Mouse (Mus musculus) ES-E14 (cell line): ENCODE results near the gene Il4i1. TPM values are rescaled to one million over a fixed set of nuclear protein-coding genes. Genes with fewer than 3 reads are reported as not detected.

ENCODE experiments used
- DNase-seq: peaks from one replicate; pipeline ENCODE4 v3.0.0-alpha.2; 2013; ENCODE audit warnings: low read depth, low spot score
- H3K27ac ChIP-seq: 2 replicates; pipeline ENCODE4 v1.5.1; 2012; ENCODE audit warnings: low read depth, mild to moderate bottlenecking, low read length, moderate library complexity, mixed read lengths; ENCODE audit not compliant: poor library complexity, insufficient read depth, severe bottlenecking
- H3K36me3 ChIP-seq: 2 replicates; pipeline ENCODE4 v1.6.1; 2012; ENCODE audit warnings: mild to moderate bottlenecking, low read length, moderate library complexity, mixed read lengths; ENCODE audit not compliant: control insufficient read depth, poor library complexity, insufficient read depth, severe bottlenecking
- H3K4me1 ChIP-seq, 2 experiments: fragments of 150-350 bp in 1 of 2; sonication (generic) in 1 of 2; 2 replicates each; pipeline ENCODE4 v1.6.1; 2012; ENCODE audit warnings: low read length in 2 of 2, mild to moderate bottlenecking in 1 of 2, mixed read lengths in 1 of 2; ENCODE audit not compliant: control insufficient read depth in 2 of 2, insufficient read depth in 2 of 2, poor library complexity in 1 of 2
- H3K4me3 ChIP-seq, 2 experiments: fragments of 150-350 bp in 1 of 2; sonication (generic) in 1 of 2; 2 replicates each; pipeline ENCODE4 v1.5.1; 2012; ENCODE audit warnings: low read length in 2 of 2, low read depth in 1 of 2, mild to moderate bottlenecking in 1 of 2, mixed read lengths in 1 of 2; ENCODE audit not compliant: insufficient read depth in 1 of 2, poor library complexity in 1 of 2, severe bottlenecking in 1 of 2
- H3K9ac ChIP-seq: 2 replicates; pipeline ENCODE4 v1.6.1; 2012; ENCODE audit warnings: low read depth, mild to moderate bottlenecking, low read length, mixed read lengths; ENCODE audit not compliant: poor library complexity, insufficient read depth, severe bottlenecking
- H3K9me3 ChIP-seq: fragments of 150-350 bp; sonication (generic); 2 replicates; pipeline ENCODE4 v1.6.1; 2012; ENCODE audit warnings: low read depth, mild to moderate bottlenecking, low read length; ENCODE audit not compliant: control insufficient read depth, insufficient read depth
- CHD2 ChIP-seq: IDR thresholded peaks from 2 replicates; pipeline ENCODE4 v1.6.1; 2014; ENCODE audit warnings: mild to moderate bottlenecking, low read depth, low read length, inconsistent platforms
- HCFC1 ChIP-seq: IDR thresholded peaks from 2 replicates; pipeline ENCODE4 v1.6.1; 2012; ENCODE audit warnings: low read length, inconsistent platforms, borderline replicate concordance; ENCODE audit not compliant: insufficient read depth
- MAFK ChIP-seq: IDR thresholded peaks from 2 replicates; pipeline ENCODE4 v1.6.1; 2014; ENCODE audit warnings: mild to moderate bottlenecking, low read depth, low read length, inconsistent platforms; ENCODE audit not compliant: insufficient read depth
- ZC3H11A ChIP-seq: IDR thresholded peaks from 2 replicates; pipeline ENCODE4 v1.6.1; 2012; ENCODE audit warnings: low read depth, mild to moderate bottlenecking, inconsistent platforms, low read length, borderline replicate concordance
- ZNF384 ChIP-seq: IDR thresholded peaks from 2 replicates; pipeline ENCODE4 v1.6.1; 2012; ENCODE audit warnings: low read depth, low read length, inconsistent platforms
- in situ Hi-C, 2 experiments: fragments of 600-800 bp; cut with MboI; formaldehyde crosslinking; loops; one replicate each; pipeline ENCODE4 v1.15.1; 2025; ENCODE audit warnings: low sequenced_read_pairs in 2 of 2, inconsistent platforms in 1 of 2; ENCODE audit not compliant: unreplicated experiment in 2 of 2
- total RNA-seq: library from RNA; depleted of rRNA; stranded (reverse); fragments of 300-350 nt; gene quantifications from 2 replicates; pipeline ENCODE4 v1.2.3, GENCODE M21; 2012

The Il4i1 gene
- total RNA-seq, 1 experiment: 4.8 TPM

- DNase-seq: no peak
- no peaks in the 10 kb centered on the region for H3K9me3 ChIP-seq
- TF ChIP-seq MAFK (no peak), ZC3H11A (no peak), CHD2 (no peak), ZNF384 (no peak), HCFC1 (no peak)
These were observed 7.3 kb upstream of the Il4i1 start for GRCm38 (mm10) chr7:44808927-44809326.

GRCm38 (mm10) chr7:44809466-44809865 lies 6.7 kb upstream of the Il4i1 start:
- H3K27ac ChIP-seq: no peak overlapping the region
- no peak for DNase-seq
- no peaks in the 10 kb centered on the region for H3K9me3 ChIP-seq
- peaks cover 3% of the 10 kb centered on the region; the same call in 1 of the 2 replicates for H3K36me3 ChIP-seq
- no peak overlapping the region for H3K9ac ChIP-seq
- H3K4me1 ChIP-seq: peaks cover 0 to 3% of the 10 kb centered on the region in 2 experiments; a peak in 1 of 4 replicates
- TF ChIP-seq CHD2 (no peak), ZC3H11A (no peak), ZNF384 (no peak), HCFC1 (no peak), MAFK (no peak)
- in situ Hi-C loops: no loop called here
- H3K4me3 ChIP-seq: no peak overlapping the region

More at GRCm38 (mm10) chr7:44808927-44809326, 7.3 kb upstream of the Il4i1 start:
- Histone ChIP-seq H3K9ac (no peak overlapping the region), H3K4me3 (no peak overlapping the region), H3K36me3 (no peaks in the 10 kb centered on the region; the same call in 1 of the 2 replicates), H3K27ac (no peak overlapping the region), H3K4me1 (peaks cover 0 to 6% of the 10 kb centered on the region in 2 experiments; a peak in 2 of 4 replicates)
- in situ Hi-C loops: no loop called here

- no peak for DNase-seq
- no peak overlapping the region for H3K27ac ChIP-seq
- H3K36me3 ChIP-seq: peaks cover 6% of the 10 kb centered on the region; the same call in 1 of the 2 replicates
- no peak overlapping the region for H3K9ac ChIP-seq
- no peaks in the 10 kb centered on the region for H3K9me3 ChIP-seq
- in situ Hi-C loops: no loop called here
- peaks cover 0 to 7% of the 10 kb centered on the region in 2 experiments; a peak in 2 of 4 replicates for H3K4me1 ChIP-seq
- no peak overlapping the region for H3K4me3 ChIP-seq
- no peak for TF ChIP-seq ZC3H11A
- no peak for TF ChIP-seq MAFK
- TF ChIP-seq CHD2: no peak
- no peak for TF ChIP-seq ZNF384
- no peak for TF ChIP-seq HCFC1
These were observed 5.8 kb upstream of the Il4i1 start for GRCm38 (mm10) chr7:44810365-44810764.

GRCm38 (mm10) chr7:44810819-44811557 lies 5.2 kb upstream of the Il4i1 start:
- Histone ChIP-seq H3K4me1 (peaks cover 0 to 7% of the 10 kb centered on the region in 2 experiments; a peak in 2 of 4 replicates), H3K4me3 (no peak overlapping the region), H3K9ac (no peak overlapping the region), H3K36me3 (peaks cover 6% of the 10 kb centered on the region; the same call in 1 of the 2 replicates), H3K9me3 (no peaks in the 10 kb centered on the region), H3K27ac (no peak overlapping the region)
- no peak for DNase-seq
- in situ Hi-C loops: no loop called here
- TF ChIP-seq MAFK: no peak
- no peak for TF ChIP-seq ZC3H11A
- no peak for TF ChIP-seq HCFC1
- no peak for TF ChIP-seq CHD2
- TF ChIP-seq ZNF384: no peak
